26 mouse cellular contexts compared by ENCODE assay signal in genomic region chr12:5397423-5397822, GRCm38 (mm10).
"Had no signal": no experiment of that assay in that cellular context is flagged by ENCODE, and none has a peak within 500 bp of the region (broad histone marks: within the 10 kb centered on the region; RNA-seq: fewer than 3 reads in every experiment).

No protein-coding gene starts in this region.

- H3K27ac ChIP-seq: gastrocnemius, adult 2 months; heart, embryonic 10.5 days; hindbrain, embryonic 10.5 days; hindbrain, embryonic 12.5 days; hindbrain, embryonic 14.5 days; intestine, embryonic 15.5 days; kidney, embryonic 15.5 days; layer of hippocampus, adult 2 months; left cerebral cortex, adult 2 months; limb, embryonic 10.5 days; limb, embryonic 12.5 days; liver, embryonic 13.5 days had no signal

- H3K4me1 ChIP-seq: heart, embryonic 10.5 days; heart, embryonic 12.5 days; hindbrain, embryonic 10.5 days; hindbrain, embryonic 12.5 days; intestine, embryonic 15.5 days; kidney, embryonic 15.5 days; liver, embryonic 13.5 days had no signal

- H3K9ac ChIP-seq: heart, embryonic 12.5 days; hindbrain, embryonic 12.5 days; hindbrain, embryonic 14.5 days; intestine, embryonic 15.5 days; kidney, embryonic 15.5 days; limb, embryonic 12.5 days; liver, embryonic 13.5 days had no signal

- ATAC-seq: hindbrain, embryonic 16.5 days; inflammation-experienced regulatory T-cells, adult 6 months; intestine, embryonic 15.5 days; intestine, postnatal 0 days had no signal

- H3K36me3 ChIP-seq: heart, embryonic 10.5 days; heart, embryonic 12.5 days; hindbrain, embryonic 10.5 days; hindbrain, embryonic 12.5 days; intestine, embryonic 15.5 days; kidney, embryonic 15.5 days; limb, embryonic 10.5 days; limb, embryonic 12.5 days; liver, embryonic 13.5 days had no signal

- H3K4me2 ChIP-seq: heart, embryonic 12.5 days; hindbrain, embryonic 12.5 days; hindbrain, embryonic 14.5 days; intestine, embryonic 15.5 days; kidney, embryonic 15.5 days; limb, embryonic 12.5 days; liver, embryonic 11.5 days; liver, embryonic 13.5 days had no signal

- H3K27me3 ChIP-seq: hindbrain, embryonic 12.5 days; intestine, embryonic 15.5 days; kidney, embryonic 15.5 days; limb, embryonic 12.5 days; liver, embryonic 13.5 days had no signal

- DNase-seq: gastrocnemius, adult 2 months; gastrocnemius, postnatal 10 days; gastrocnemius, postnatal 25 days; heart, adult 18-20 months; heart, postnatal 10 days; heart, postnatal 4 days; kidney, adult 2 months; kidney, adult 9 months; kidney, postnatal 4 days; liver; liver, embryonic 13.5 days had no signal

- H3K4me3 ChIP-seq: gastrocnemius, adult 2 months; heart, embryonic 10.5 days; heart, embryonic 12.5 days; hindbrain, embryonic 10.5 days; hindbrain, embryonic 12.5 days; intestine, embryonic 15.5 days; kidney, embryonic 15.5 days; layer of hippocampus, adult 2 months; left cerebral cortex, adult 2 months; limb, embryonic 10.5 days; limb, embryonic 12.5 days; liver, embryonic 13.5 days had no signal

- H3K9me3 ChIP-seq: heart, embryonic 10.5 days; hindbrain, embryonic 10.5 days; hindbrain, embryonic 12.5 days; intestine, embryonic 15.5 days; kidney, embryonic 15.5 days; limb, embryonic 10.5 days; limb, embryonic 12.5 days; liver, embryonic 13.5 days had no signal
